Mouse (Mus musculus): ENCODE measurements around the gene Rnf150.

- TF ChIP-seq CTCF (IDR thresholded peaks at IDR 0.05; ENCODE audit: control insufficient read depth, insufficient read depth, low read length) (no peak), POLR2A (IDR thresholded peaks at IDR 0.05; ENCODE audit: borderline replicate concordance, control insufficient read depth, low read depth, low read length) (no peak)
Observed at GRCm38 (mm10) chr8:83110177-83110576, 247.0 kb downstream of the Rnf150 start.
